Mouse (Mus musculus): ENCODE data around the gene Syce1. TPM values are rescaled to one million over a fixed set of nuclear protein-coding genes. Genes with fewer than 3 reads are reported as not detected.

Syce1 gene
- polyA plus RNA-seq, 1 experiment from 2014 or later = 0.25 TPM

DNA sequence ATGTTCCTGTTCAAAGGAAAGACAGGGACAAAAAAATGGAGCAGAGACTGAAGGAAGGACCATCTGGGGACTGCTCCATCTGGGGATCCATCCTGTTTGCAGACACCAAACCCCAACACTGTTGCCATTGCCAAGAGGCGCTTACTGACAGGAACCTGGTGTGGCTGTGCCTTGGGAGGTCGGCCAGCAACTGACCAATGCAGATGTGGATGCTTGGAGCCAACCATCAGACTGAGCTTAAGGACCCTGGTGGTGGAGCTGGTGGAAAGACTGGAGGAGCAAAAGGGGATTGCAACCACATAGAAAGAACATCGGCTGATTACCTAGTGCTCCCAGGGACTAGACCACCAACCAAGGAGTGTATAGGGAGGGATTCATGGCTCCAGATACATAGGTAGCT, 40.2 kb downstream of the Syce1 start:
- Histone ChIP-seq H3K4me3 (ENCODE audit: low read length) (no peak overlapping the region), H3K9me3 (ENCODE audit: low read length) (no peaks in the 10 kb centered on the region), H3K9ac (replicated peaks; ENCODE audit: low read length) (no peak overlapping the region), H3K36me3 (ENCODE audit: insufficient read depth, low read length) (no peaks in the 10 kb centered on the region), H3K27ac (ENCODE audit: low read length) (no peak overlapping the region), H3K4me1 (ENCODE audit: insufficient read depth, low read length) (no peaks in the 10 kb centered on the region), H3K27me3 (ENCODE audit: insufficient read depth, low read length) (no peaks in the 10 kb centered on the region), H3K4me2 (replicated peaks; ENCODE audit: low read depth, low read length) (no peak overlapping the region)
- 80% methylated on average over 3 of the region's 3 CpGs for WGBS
- no peak for ATAC-seq (ENCODE audit: low FRiP score, low TSS enrichment)

DNA sequence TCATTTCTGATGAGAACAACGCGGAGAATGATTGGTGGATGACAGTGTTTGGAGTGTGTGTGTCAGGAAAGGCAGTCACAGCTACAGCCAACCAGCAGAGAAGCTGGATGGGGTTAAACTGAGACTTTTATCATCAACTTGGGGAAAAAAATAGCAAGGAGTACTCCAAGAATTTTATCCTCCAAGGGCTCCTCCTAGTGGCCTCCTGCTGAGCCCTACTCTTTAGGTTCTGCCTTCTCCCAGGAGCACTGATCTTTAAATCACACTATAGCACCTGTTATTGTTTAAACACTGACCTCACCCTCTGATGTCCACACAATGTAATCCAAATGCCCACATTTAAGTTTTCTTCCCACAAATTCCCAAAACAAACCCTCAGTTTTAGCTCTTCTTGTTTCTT, 54.5 kb downstream of the Syce1 start:
- Histone ChIP-seq H3K36me3 (ENCODE audit: insufficient read depth, low read length) (no peaks in the 10 kb centered on the region), H3K9ac (replicated peaks; ENCODE audit: low read length) (no peak overlapping the region), H3K9me3 (ENCODE audit: low read length) (no peaks in the 10 kb centered on the region), H3K27me3 (ENCODE audit: insufficient read depth, low read length) (no peaks in the 10 kb centered on the region), H3K4me3 (ENCODE audit: low read length) (no peak overlapping the region), H3K4me1 (ENCODE audit: insufficient read depth, low read length) (no peaks in the 10 kb centered on the region), H3K27ac (ENCODE audit: low read length) (no peak overlapping the region), H3K4me2 (replicated peaks; ENCODE audit: low read depth, low read length) (no peak overlapping the region)
- ATAC-seq (ENCODE audit: low FRiP score, low TSS enrichment) = no peak
- WGBS = 80% methylated on average over 2 of the region's 2 CpGs

Other genes with a start within 250 kb of the Syce1 start
- gene Olfr538, start 220.0 kb downstream of the Syce1 start, polyA plus RNA-seq (2015; fragmentation: Nextera tagmentation; extraction: Ambion mirVana) = not detected in 2 replicates
- not detected in 2 replicates for gene Olfr46, start 186.6 kb downstream of the Syce1 start, polyA plus RNA-seq (2015; fragmentation: Nextera tagmentation; extraction: Ambion mirVana)
- not detected in 2 replicates for gene Olfr61, start 158.9 kb downstream of the Syce1 start, polyA plus RNA-seq (2015; fragmentation: Nextera tagmentation; extraction: Ambion mirVana)
- not detected in 2 replicates for gene Olfr53, start 141.4 kb downstream of the Syce1 start, polyA plus RNA-seq (2015; fragmentation: Nextera tagmentation; extraction: Ambion mirVana)
- gene Olfr539, start 127.9 kb downstream of the Syce1 start, polyA plus RNA-seq (2015; fragmentation: Nextera tagmentation; extraction: Ambion mirVana) = not detected in 2 replicates
- gene Olfr45, start 105.9 kb downstream of the Syce1 start, polyA plus RNA-seq (2015; fragmentation: Nextera tagmentation; extraction: Ambion mirVana) = not detected in 2 replicates
- not detected in 2 replicates for gene Olfr541, start 90.6 kb downstream of the Syce1 start, polyA plus RNA-seq (2015; fragmentation: Nextera tagmentation; extraction: Ambion mirVana)
- 1.4 and 1.8 TPM in 2 replicates for gene Cyp2e1, start 24.1 kb downstream of the Syce1 start, polyA plus RNA-seq (2015; fragmentation: Nextera tagmentation; extraction: Ambion mirVana)
- 1.4 and 1.6 TPM in 2 replicates for gene Zfp941, start 34.3 kb upstream of the Syce1 start, polyA plus RNA-seq (2015; fragmentation: Nextera tagmentation; extraction: Ambion mirVana)
- gene Urah, start 47.2 kb upstream of the Syce1 start, polyA plus RNA-seq (2015; fragmentation: Nextera tagmentation; extraction: Ambion mirVana) = 0.49 and 0.92 TPM in 2 replicates
- not detected in 2 replicates for gene Scgb1c1, start 57.7 kb upstream of the Syce1 start, polyA plus RNA-seq (2015; fragmentation: Nextera tagmentation; extraction: Ambion mirVana)
- 0.12 TPM in 1 of 2 replicates, not detected in the other for gene Odf3, start 60.0 kb upstream of the Syce1 start, polyA plus RNA-seq (2015; fragmentation: Nextera tagmentation; extraction: Ambion mirVana)
- not detected in 2 replicates for gene Gm45785, start 68.5 kb upstream of the Syce1 start, polyA plus RNA-seq (2015; fragmentation: Nextera tagmentation; extraction: Ambion mirVana)
- 69.7 and 73.6 TPM in 2 replicates for gene Ric8a, start 69.1 kb upstream of the Syce1 start, polyA plus RNA-seq (2015; fragmentation: Nextera tagmentation; extraction: Ambion mirVana)
- gene Bet1l, start 69.7 kb upstream of the Syce1 start, polyA plus RNA-seq (2015; fragmentation: Nextera tagmentation; extraction: Ambion mirVana) = 41.7 and 42.1 TPM in 2 replicates
- 242 and 246 TPM in 2 replicates for gene Psmd13, start 94.1 kb upstream of the Syce1 start, polyA plus RNA-seq (2015; fragmentation: Nextera tagmentation; extraction: Ambion mirVana)
- 41.5 and 42.6 TPM in 2 replicates for gene Sirt3, start 94.5 kb upstream of the Syce1 start, polyA plus RNA-seq (2015; fragmentation: Nextera tagmentation; extraction: Ambion mirVana)
- 1.4 and 2.6 TPM in 2 replicates for gene Cox8b, start 112.6 kb upstream of the Syce1 start, polyA plus RNA-seq (2015; fragmentation: Nextera tagmentation; extraction: Ambion mirVana)
- gene Nlrp6, start 133.1 kb upstream of the Syce1 start, polyA plus RNA-seq (2015; fragmentation: Nextera tagmentation; extraction: Ambion mirVana) = 1.9 and 2.2 TPM in 2 replicates
- 25.3 and 26.6 TPM in 2 replicates for gene Pgghg, start 153.5 kb upstream of the Syce1 start, polyA plus RNA-seq (2015; fragmentation: Nextera tagmentation; extraction: Ambion mirVana)
- 4.2 and 5.8 TPM in 2 replicates for gene Ifitm5, start 162.4 kb upstream of the Syce1 start, polyA plus RNA-seq (2015; fragmentation: Nextera tagmentation; extraction: Ambion mirVana)
- gene Gm45717, start 168.1 kb upstream of the Syce1 start, polyA plus RNA-seq (2015; fragmentation: Nextera tagmentation; extraction: Ambion mirVana) = 0.76 TPM in 1 of 2 replicates, not detected in the other
- 991 and 995 TPM in 2 replicates for gene Ifitm2, start 168.1 kb upstream of the Syce1 start, polyA plus RNA-seq (2015; fragmentation: Nextera tagmentation; extraction: Ambion mirVana)
- 64.6 and 72.4 TPM in 2 replicates for gene Ifitm1, start 179.4 kb upstream of the Syce1 start, polyA plus RNA-seq (2015; fragmentation: Nextera tagmentation; extraction: Ambion mirVana)
- gene Ifitm3, start 222.9 kb upstream of the Syce1 start, polyA plus RNA-seq (2015; fragmentation: Nextera tagmentation; extraction: Ambion mirVana) = 210 and 234 TPM in 2 replicates
- gene Ifitm6, start 230.1 kb upstream of the Syce1 start, polyA plus RNA-seq (2015; fragmentation: Nextera tagmentation; extraction: Ambion mirVana) = 0.94 and 1.5 TPM in 2 replicates
- gene Gm17387, start 241.3 kb upstream of the Syce1 start, polyA plus RNA-seq (2015; fragmentation: Nextera tagmentation; extraction: Ambion mirVana) = not detected in 2 replicates

All from kidney, embryonic 16.5 days (tissue).